Mouse (Mus musculus) activated CD4-positive, CD25-positive, alpha-beta regulatory T cell (primary cell): ENCODE measurements around the gene Gm4141. TPM values are rescaled to one million over a fixed set of nuclear protein-coding genes. Genes with fewer than 3 reads are reported as not detected.

ENCODE experiments used
- polyA plus RNA-seq, 2 experiments: library from polyadenylated mRNA; unstranded; fragments of 100-300 nt; shearing (Covaris generic); gene quantifications; one replicate each; pipeline ENCODE4 v1.2.1; 2017

Gene Gm4141
- not detected for polyA plus RNA-seq

GRCm38 (mm10) chr7:20576141-20576540 lies at the start of gene Gm4141:
Gm4141 (minus strand) TSS chr7:20576241.

GRCm38 (mm10) chr7:20598921-20599320 lies 22.9 kb upstream of the Gm4141 start, which contains the start of gene Gm4513:
Gm4513 (minus strand) TSS chr7:20599021.

GRCm38 (mm10) chr7:20545657-20546056 lies 30.4 kb downstream of the Gm4141 start, which contains the start of gene Gm5726:
Gm5726 (minus strand) TSS chr7:20545757.

GRCm38 (mm10) chr7:20533537-20533936 lies 42.5 kb downstream of the Gm4141 start, which contains the start of gene Vmn1r104:
Vmn1r104 (plus strand) TSS chr7:20533837.

Other genes starting within 250 kb of the Gm4141 start
- not detected for gene Gm4133, start 242.2 kb downstream of the Gm4141 start, polyA plus RNA-seq
- not detected for gene Gm5728, start 200.8 kb downstream of the Gm4141 start, polyA plus RNA-seq
- not detected for gene Vmn1r100, start 158.3 kb downstream of the Gm4141 start, polyA plus RNA-seq
- gene Vmn1r101, start 133.6 kb downstream of the Gm4141 start, polyA plus RNA-seq = not detected
- not detected for gene Gm10670, start 101.3 kb downstream of the Gm4141 start, polyA plus RNA-seq
- gene Vmn1r103, start 65.7 kb downstream of the Gm4141 start, polyA plus RNA-seq = not detected
- gene Vmn1r104, start 42.4 kb downstream of the Gm4141 start, polyA plus RNA-seq = not detected
- gene Gm5726, start 30.5 kb downstream of the Gm4141 start, polyA plus RNA-seq = not detected
- gene Gm4513, start 22.8 kb upstream of the Gm4141 start, polyA plus RNA-seq = under 1 TPM in 1 of 2 experiments, not detected in 1; 0.36 TPM
- under 1 TPM; 0.27 to 0.29 TPM for gene Vmn1r107, start 92.7 kb upstream of the Gm4141 start, polyA plus RNA-seq
- gene Vmn1r111, start 127.0 kb upstream of the Gm4141 start, polyA plus RNA-seq = not detected
- gene Gm10668, start 154.4 kb upstream of the Gm4141 start, polyA plus RNA-seq = under 1 TPM in 1 of 2 experiments, not detected in 1; 0.27 TPM
- gene Vmn1r112, start 194.9 kb upstream of the Gm4141 start, polyA plus RNA-seq = not detected
- gene Vmn1r113, start 211.0 kb upstream of the Gm4141 start, polyA plus RNA-seq = not detected
- not detected for gene Vmn1r114, start 235.9 kb upstream of the Gm4141 start, polyA plus RNA-seq